In the genomic region with DNA sequence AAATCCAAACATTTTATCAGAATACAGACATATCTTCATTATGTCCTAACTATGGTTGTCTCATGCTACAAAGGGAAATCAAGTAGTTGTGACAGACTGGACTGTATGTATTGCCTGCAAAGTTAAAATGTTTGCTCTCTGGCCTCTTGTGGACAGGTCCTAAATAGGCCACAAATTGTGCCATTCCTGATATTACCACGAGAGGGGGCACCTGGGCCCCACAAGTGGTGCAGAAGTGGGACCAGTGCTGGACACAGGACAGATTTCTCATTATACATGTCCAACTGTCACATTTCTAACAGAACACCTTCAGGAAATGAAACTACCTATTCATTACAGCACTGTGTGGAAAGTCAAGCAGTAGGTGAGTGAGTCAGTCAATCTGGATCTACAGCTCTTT, we compare ENCODE assay signal across 8 mouse cellular contexts. TPM values are rescaled to one million over a fixed set of nuclear protein-coding genes. Genes with fewer than 3 reads are reported as not detected.
DNase-seq lines count a peak whose midpoint lies in the region; ATAC-seq and TF ChIP-seq lines count a peak whose summit lies in the region.

No protein-coding gene starts in this region.

- H3K9me3 ChIP-seq in heart, embryonic 12.5 days (replicated peaks): no peaks in the 10 kb centered on the region
- H3K9me3 ChIP-seq in embryonic facial prominence, embryonic 10.5 days: 0 out of 2 replicates have a peak, but pooled peaks cover 5% of the 10 kb centered on the region
- H3K9me3 ChIP-seq in midbrain, postnatal 0 days (ENCODE audit: low read length): no peaks in the 10 kb centered on the region

- no peak for ATAC-seq in heart, embryonic 12.5 days (ENCODE audit: insufficient number of reproducible peaks, low FRiP score)
- ATAC-seq in midbrain, postnatal 0 days (ENCODE audit: low FRiP score): no peak

- H3K4me1 ChIP-seq in heart, embryonic 12.5 days (replicated peaks): peaks cover 14% of the 10 kb centered on the region
- H3K4me1 ChIP-seq in embryonic facial prominence, embryonic 10.5 days: peaks cover 13% of the 10 kb centered on the region
- H3K4me1 ChIP-seq in midbrain, postnatal 0 days (ENCODE audit: insufficient read depth, low read length): no peaks in the 10 kb centered on the region

- H3K27ac ChIP-seq in heart, embryonic 12.5 days (ENCODE audit: poor library complexity, severe bottlenecking): no peak overlapping the region
- no peak overlapping the region for H3K27ac ChIP-seq in embryonic facial prominence, embryonic 10.5 days (replicated peaks)
- H3K27ac ChIP-seq in midbrain, postnatal 0 days (ENCODE audit: low read depth, low read length): no peak overlapping the region

- peaks cover 54% of the 10 kb centered on the region for H3K36me3 ChIP-seq in heart, embryonic 12.5 days
- H3K36me3 ChIP-seq in embryonic facial prominence, embryonic 10.5 days (replicated peaks): peaks cover 71% of the 10 kb centered on the region
- peaks cover 40% of the 10 kb centered on the region for H3K36me3 ChIP-seq in midbrain, postnatal 0 days (ENCODE audit: insufficient read depth, low read length)

- H3K4me2 ChIP-seq in heart, embryonic 12.5 days: no peak overlapping the region
- no peak overlapping the region for H3K4me2 ChIP-seq in midbrain, postnatal 0 days (ENCODE audit: low read depth, low read length, poor library complexity, severe bottlenecking)

- peak; percentile 71 for TF ChIP-seq CTCF in midbrain, postnatal 0 days (IDR thresholded peaks at IDR 0.05)

- H3K4me3 ChIP-seq in heart, embryonic 12.5 days: no peak overlapping the region
- no peak overlapping the region for H3K4me3 ChIP-seq in embryonic facial prominence, embryonic 10.5 days
- H3K4me3 ChIP-seq in midbrain, postnatal 0 days (ENCODE audit: low read depth, low read length): no peak overlapping the region

- DNase-seq in heart, adult 8-10 months (ENCODE audit: low spot score): peak; percentile 57
- peak; percentile 72 to 75 for DNase-seq in B cell, adult 2 months
- peak; percentile 83 for DNase-seq in adrenal gland, postnatal 14 days
- peak; percentile 32 for DNase-seq in embryonic facial prominence, embryonic 10.5 days (ENCODE audit: low spot score)
- peak; percentile 74 for DNase-seq in kidney, postnatal 10 days
- DNase-seq in midbrain, postnatal 0 days (ENCODE audit: low spot score): peak; percentile 59
- peak; percentile 24 to 66 for DNase-seq in urinary bladder, postnatal 4 days (ENCODE audit: low spot score in 2 of 2)

- H3K9ac ChIP-seq in heart, embryonic 12.5 days: no peak overlapping the region
- no peak overlapping the region for H3K9ac ChIP-seq in midbrain, postnatal 0 days (replicated peaks; ENCODE audit: low read length, poor library complexity, severe bottlenecking)

- H3K27me3 ChIP-seq in heart, embryonic 12.5 days (replicated peaks): no peaks in the 10 kb centered on the region
- H3K27me3 ChIP-seq in embryonic facial prominence, embryonic 10.5 days (replicated peaks; ENCODE audit: low read depth, poor library complexity, severe bottlenecking): no peaks in the 10 kb centered on the region
- H3K27me3 ChIP-seq in midbrain, postnatal 0 days (ENCODE audit: insufficient read depth, low read length): no peaks in the 10 kb centered on the region

- WGBS in heart, embryonic 12.5 days: 38% methylated on average over 1 of the region's 1 CpGs
- 33% methylated on average over 1 of the region's 1 CpGs for WGBS in embryonic facial prominence, embryonic 10.5 days
- 16% methylated on average over 1 of the region's 1 CpGs for WGBS in midbrain, postnatal 0 days

RNA-seq across cellular contexts. Expression of gene Rpp38, which starts 5.1 kb away (rescaled TPM):
- total RNA-seq in heart, adult 8-10 months (2022): 1 to 10 TPM; 4.6 to 6.3 (median 5.3) TPM
- 12.6 and 13.7 TPM in 2 replicates for polyA plus RNA-seq in heart, embryonic 12.5 days (2016; fragmentation: Nextera tagmentation; extraction: Ambion mirVana)
- total RNA-seq in adrenal gland, postnatal 14 days (2021): 12.7 and 13.7 TPM in 2 replicates
- 19.0 and 20.5 TPM in 2 replicates for polyA plus RNA-seq in embryonic facial prominence, embryonic 10.5 days (2016; fragmentation: Nextera tagmentation; extraction: Ambion mirVana)
- total RNA-seq in midbrain, postnatal 0 days (2014; rRNA removed): 6.0 and 8.5 TPM in 2 replicates
- 7.3 TPM in 2 replicates for polyA plus RNA-seq in midbrain, postnatal 0 days (2015; fragmentation: Nextera tagmentation; extraction: Ambion mirVana)

RNA-seq across cellular contexts. Expression of gene Acbd7, which starts 8.6 kb away (rescaled TPM):
- total RNA-seq in heart, adult 8-10 months (2022): 1 to 10 TPM in 3 of 4 experiments, under 1 TPM in 1; 0.95 to 2.4 (median 1.5) TPM
- polyA plus RNA-seq in heart, embryonic 12.5 days (2016; fragmentation: Nextera tagmentation; extraction: Ambion mirVana): 0.53 and 0.72 TPM in 2 replicates
- not detected in 2 replicates for total RNA-seq in adrenal gland, postnatal 14 days (2021)
- 0.31 and 0.41 TPM in 2 replicates for polyA plus RNA-seq in embryonic facial prominence, embryonic 10.5 days (2016; fragmentation: Nextera tagmentation; extraction: Ambion mirVana)
- 1.5 TPM in 1 of 2 replicates, not detected in the other for total RNA-seq in midbrain, postnatal 0 days (2014; rRNA removed)
- polyA plus RNA-seq in midbrain, postnatal 0 days (2015; fragmentation: Nextera tagmentation; extraction: Ambion mirVana): 10.5 and 12.3 TPM in 2 replicates

RNA-seq across cellular contexts. Expression of gene Nmt2, which starts 43.3 kb away (rescaled TPM):
- total RNA-seq in heart, adult 8-10 months (2022): 1 to 10 TPM; 7.2 to 9.2 (median 7.6) TPM
- polyA plus RNA-seq in heart, embryonic 12.5 days (2016; fragmentation: Nextera tagmentation; extraction: Ambion mirVana): 36.1 and 36.5 TPM in 2 replicates
- 49.7 and 51.5 TPM in 2 replicates for total RNA-seq in adrenal gland, postnatal 14 days (2021)
- 50.3 and 50.8 TPM in 2 replicates for polyA plus RNA-seq in embryonic facial prominence, embryonic 10.5 days (2016; fragmentation: Nextera tagmentation; extraction: Ambion mirVana)
- 79.9 and 90.9 TPM in 2 replicates for total RNA-seq in midbrain, postnatal 0 days (2014; rRNA removed)
- 107 and 108 TPM in 2 replicates for polyA plus RNA-seq in midbrain, postnatal 0 days (2015; fragmentation: Nextera tagmentation; extraction: Ambion mirVana)

Comparison
In these comparisons a context has a peak if more than half of its experiments do, and no peak if none do; other contexts are left out.
1. DNase-seq: peak in every context shown above with its lines; median percentile 83 in adrenal gland, postnatal 14 days; 74 in kidney, postnatal 10 days; 74 in B cell, adult 2 months; 59 in midbrain, postnatal 0 days; 57 in heart, adult 8-10 months; 45 in urinary bladder, postnatal 4 days; 32 in embryonic facial prominence, embryonic 10.5 days.